Mouse (Mus musculus) cerebellum, postnatal 25 days (tissue): ENCODE results near the gene Pik3r5.

Experiments
- DNase-seq, 2 experiments: peaks; one replicate each; pipeline ENCODE4 v3.0.0; 2021; ENCODE audit warnings: mixed read lengths in 2 of 2

Pik3r5 gene

DNA sequence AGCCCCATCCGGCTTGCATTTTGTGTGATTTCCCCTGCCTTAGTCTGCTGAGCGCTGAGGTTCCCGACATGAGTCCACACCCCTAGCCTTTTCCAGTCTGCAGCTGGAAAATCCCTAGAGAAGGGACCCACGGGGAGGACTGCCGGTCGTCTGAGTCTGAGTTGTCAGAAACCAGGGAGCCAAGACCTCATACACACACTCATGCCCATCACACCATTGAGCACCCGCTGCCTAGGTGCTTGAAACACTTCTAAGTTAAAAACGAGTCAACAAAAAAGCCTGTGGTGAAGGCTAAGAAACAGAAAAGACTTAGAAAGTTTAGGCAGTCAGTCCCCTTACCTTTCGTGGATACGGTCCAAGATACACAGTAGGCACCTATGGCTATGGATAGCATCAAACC is 55.8 kb downstream of the Pik3r5 start:
- no peak for DNase-seq

DNA sequence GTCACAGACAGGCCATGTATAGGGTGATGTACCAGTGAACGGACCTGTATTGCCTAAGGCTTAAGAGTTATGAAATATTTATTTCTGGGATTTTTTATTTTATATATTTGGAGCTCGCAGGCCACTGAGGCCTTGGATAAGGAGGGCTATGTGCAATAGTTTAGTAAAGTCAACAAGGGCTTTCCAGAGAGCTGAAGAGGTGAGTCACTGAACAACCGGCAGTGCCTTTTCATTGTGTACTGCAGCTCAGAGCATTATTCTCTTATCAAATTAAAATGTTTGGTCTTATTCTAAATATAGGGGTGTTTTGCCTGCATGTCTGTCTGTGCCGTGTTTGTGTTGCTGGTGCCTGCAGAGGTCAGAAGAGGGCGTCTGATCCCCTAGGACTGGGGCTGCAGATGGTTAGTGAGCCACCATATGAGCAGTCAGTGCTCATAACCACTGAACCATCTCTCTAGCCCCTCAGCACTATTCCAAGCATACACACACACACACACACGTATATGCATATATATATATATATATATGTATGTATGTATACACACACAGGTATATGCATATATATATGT is 56.4 kb downstream of the Pik3r5 start:
- no peak for DNase-seq

DNA sequence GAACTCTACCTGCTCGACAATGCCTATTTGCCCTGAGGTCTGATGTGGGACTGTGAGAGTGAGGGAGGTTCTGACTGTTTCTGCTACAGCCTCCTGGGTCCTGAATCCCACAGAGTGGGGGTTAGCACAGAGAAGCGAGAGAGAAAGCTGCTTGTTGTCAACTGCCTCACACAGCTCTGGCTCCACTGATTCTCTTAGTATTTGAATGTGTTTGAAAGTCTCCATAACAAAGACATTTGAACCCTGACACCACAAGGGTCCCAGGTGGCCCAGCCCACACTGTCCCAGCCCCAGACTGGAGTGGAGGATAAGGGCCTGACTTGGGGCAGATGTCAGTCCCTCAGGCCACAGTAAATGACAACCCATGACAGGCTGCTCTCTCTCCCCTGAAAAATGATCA is 57.3 kb downstream of the Pik3r5 start:
- DNase-seq = no peak

DNA sequence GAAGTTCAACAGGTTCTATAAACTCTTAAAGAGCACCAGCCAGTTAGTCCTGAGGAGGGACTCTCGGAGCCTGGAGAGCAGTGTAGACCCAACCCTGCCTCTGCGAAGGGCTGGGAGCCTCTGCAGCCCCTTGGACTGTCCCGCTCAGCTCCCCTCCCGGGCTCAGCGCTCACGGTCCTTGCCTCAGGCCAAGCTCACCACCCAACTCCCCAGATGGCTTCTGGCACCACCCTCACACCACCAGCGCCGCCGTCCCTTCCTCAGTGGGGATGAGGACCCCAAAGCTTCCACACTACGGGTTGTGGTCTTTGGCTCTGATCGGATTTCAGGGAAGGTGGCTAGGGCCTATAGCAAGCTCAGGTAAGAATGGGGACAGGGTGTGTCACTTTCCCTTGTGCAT is 60.7 kb downstream of the Pik3r5 start:
- DNase-seq = no peak

DNA sequence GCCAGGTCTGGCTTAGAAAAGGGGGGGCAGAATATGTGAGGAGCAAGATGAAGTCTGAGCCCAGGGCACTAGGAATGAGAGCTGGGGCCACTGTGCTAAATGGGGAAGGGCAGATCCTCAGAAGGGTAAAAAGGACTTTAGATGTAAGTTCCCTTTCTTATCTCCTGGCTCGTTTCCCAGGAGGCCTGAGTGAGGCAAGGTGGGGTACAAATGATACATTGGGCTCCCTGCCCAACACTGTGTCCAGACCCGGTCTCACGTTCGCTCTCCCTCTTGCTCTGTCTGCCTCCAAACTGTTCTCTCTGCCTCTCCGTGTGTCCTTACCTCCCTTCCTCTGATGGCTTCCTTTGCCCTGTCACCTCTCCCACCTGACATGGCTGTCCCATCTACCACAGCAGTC is 61.8 kb downstream of the Pik3r5 start:
- no peak for DNase-seq

DNA sequence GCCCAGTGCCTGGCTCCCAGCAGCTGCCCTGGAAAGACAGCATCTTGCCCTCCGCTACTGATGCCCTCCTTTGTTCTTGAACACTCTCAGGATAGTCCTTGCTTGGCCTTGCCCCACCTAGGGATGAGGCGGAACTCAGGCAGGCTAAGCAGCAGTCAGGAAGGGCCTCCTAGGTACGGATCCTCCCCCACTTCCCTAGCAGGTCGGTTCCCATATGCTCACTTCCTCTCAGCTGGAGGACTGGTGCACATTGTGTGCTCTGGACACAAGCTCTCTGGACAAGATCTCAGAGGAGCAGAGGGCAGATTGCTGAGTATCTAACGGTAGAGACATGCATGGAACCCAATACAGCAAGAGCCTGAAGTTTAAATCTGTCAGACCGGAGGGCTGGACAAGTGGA is 65.2 kb downstream of the Pik3r5 start:
- no peak for DNase-seq

DNA sequence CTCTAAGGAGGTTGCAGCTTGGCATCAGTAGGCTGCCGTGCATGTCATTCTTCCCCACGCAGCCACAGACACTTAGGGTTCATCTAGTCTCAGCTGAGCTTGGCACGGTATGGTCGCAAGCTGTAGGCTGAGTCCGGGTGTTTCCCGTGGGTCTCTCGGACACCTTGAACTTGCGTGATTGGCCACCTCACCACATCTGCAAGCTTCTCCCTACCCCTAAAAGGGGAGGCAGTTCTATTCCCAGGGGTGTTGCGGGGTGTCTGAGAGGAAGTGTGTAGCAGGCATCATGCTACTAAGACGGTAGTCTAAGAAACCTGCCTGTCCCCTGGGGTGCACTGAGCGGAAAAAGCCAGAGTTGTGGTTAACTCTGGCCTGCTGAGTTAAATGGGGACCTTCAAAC is 66.6 kb downstream of the Pik3r5 start:
- no peak for DNase-seq

DNA sequence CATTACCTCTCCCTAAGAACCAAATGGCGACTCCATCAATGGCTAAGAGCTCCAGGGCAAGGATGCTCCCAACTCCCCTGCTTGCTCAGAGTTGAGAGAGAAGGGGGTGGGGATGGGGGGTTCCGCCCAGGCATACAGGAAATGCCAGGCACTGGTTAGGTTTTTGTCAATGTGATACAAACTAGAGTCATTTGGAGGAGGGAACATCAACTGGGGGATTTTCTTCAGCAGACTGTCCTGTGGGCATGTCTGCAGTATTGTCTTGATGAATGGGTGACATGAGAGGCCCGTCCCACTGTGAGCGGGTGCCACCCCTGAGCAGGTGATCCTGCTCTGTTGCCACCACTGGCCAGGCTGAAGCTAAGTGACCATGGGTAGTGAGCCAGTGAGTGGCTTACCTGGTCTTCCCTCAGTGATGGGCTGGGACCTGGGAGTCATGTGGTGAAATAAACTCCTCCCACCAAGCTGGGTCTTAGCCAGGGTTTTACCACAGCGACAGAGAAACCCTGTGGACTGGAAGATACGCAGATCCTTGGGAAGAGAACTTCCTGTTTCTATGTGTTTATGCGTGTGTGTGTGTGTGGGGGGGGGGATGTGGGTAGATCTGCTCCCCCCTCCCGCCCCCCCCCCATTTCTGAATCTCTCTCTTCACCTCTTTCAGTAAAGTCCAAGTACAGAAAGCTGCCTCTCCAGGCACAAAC is 67.2 kb downstream of the Pik3r5 start:
- no peak for DNase-seq

DNA sequence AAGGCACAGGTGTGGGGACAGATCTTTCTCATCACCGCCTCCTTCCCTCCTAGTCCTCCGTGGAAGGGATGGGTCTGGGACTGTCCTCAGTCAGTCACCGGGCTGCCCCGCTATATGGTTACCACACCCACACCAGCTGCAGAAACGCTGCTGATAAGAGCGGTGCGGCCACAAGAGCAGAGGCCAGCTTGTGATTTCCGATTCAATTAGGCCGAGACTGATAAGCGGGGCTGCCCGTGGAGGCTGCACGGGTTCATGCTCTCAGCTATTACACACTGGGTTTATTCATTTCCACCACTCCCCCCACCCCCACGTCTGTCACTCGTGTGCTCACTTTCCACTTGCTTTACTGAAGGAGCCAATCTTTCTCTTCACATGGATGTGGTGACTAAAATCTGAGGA is 69.0 kb downstream of the Pik3r5 start:
- DNase-seq = no peak

DNA sequence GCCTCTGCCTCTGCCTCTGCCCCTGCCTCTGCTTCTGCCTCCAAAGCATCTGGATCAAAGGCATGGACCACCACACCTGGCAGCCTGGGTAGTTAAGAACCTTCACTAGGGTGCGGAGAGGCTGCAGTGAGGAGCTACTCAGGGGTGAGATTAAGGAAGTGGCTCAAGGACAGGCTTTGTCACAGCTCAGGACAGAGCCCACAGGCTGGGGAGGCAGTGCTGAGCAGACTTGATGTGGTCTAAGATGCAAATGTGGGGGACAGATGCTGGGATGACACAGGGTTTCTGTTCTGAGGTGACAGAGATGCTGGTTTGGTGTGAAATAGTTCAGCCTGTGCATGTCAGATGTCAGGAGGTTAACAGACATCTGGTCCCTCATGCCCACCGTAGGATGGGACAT is 70.5 kb downstream of the Pik3r5 start:
- DNase-seq = no peak

DNA sequence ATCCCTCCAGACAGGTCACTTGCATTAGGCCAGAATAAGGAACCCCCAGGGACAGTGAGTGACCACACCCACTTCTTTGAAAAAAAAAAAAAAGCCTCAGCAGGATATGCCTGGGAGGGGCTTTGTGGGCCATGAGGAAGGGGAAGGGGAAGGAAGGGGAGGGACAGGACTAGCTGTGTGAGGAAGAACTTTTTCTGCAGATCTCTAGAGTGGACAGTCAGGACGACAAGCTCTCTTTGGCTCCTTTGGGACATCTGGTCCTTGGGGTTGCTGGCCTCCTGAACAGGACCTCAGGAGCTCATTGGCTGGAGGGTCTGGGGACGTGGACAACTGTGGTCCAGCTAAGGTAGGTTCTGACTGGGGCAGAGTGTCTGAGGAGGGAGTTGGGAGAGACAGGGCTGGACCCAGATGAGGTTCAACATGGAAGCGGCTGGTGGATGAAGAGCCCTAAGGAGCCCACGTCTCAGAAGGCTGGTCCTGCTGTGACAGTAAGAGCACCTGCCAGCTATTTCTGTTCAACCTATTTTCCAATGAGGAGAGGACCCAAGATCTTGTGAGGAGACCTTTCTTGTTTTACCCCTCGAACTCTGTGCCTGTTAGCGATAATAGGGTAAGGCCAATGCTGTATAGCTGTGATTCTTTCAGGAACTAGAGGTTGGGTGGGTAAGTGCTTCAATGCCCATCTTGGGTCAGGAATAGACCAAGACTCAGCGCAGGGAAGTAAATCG is 71.1 kb downstream of the Pik3r5 start, which contains the start of gene Pik3r6:
Gene Pik3r6 (plus strand): TSS at position 118 of the 728 bp plus-strand sequence.
- no peak for DNase-seq

DNA sequence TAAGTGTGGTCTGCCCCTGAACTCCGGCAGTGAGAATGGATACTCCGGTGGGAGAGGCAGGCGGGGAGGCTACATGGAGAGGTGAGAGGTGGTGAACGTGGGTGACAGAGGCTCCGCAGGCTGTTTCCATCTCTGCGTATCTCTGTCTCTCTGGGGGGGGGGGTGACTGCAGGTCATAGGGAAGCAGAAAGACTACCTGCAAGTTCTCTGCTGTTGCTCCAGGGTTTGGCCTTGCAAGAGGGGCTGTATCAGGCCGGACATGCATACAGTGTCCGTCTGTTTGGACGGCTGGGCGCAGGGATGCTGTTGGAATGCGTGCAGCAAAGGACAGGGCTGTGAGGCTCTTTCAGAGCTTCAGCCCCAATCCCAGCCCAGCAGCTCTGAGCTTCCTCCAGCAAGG is 73.0 kb downstream of the Pik3r5 start:
- no peak for DNase-seq

DNA sequence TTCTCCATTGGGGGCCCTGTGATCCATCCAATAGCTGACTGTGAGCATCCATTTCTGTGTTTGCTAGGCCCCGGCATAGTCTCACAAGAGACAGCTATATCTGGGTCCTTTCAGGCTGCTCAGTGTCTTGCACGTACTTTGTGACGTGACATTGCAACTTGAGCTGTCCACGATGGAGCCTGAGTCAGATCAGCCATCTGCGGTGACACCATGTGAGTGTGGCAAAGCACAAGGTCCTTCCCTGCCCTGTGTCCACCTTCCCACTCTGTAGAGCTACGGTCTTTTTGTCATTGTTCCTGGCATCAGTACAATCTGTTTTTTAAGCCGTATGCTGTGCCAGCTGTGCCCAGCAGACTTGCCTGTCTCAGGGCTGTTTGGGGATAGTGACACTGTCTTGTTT is 75.3 kb downstream of the Pik3r5 start:
- no peak for DNase-seq

DNA sequence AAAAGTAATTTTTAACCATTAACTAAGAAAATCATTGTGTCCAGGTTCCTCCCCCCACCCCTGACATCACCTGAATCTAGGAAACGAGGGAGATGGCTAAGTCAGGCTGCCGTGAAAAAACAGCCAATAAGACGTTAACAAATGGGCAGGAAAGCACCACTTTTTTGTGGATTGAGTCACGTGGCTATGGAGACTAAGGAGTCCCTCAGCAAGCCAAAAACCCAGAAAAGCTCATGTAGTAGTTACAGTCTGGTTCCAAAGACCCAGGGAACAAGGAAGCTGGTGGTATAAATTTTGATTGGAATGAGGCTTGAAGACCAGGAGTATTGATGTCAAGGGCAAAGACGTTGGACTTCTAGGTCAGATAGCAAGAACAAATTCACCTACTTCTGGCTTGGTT is 76.7 kb downstream of the Pik3r5 start:
- no peak for DNase-seq

DNA sequence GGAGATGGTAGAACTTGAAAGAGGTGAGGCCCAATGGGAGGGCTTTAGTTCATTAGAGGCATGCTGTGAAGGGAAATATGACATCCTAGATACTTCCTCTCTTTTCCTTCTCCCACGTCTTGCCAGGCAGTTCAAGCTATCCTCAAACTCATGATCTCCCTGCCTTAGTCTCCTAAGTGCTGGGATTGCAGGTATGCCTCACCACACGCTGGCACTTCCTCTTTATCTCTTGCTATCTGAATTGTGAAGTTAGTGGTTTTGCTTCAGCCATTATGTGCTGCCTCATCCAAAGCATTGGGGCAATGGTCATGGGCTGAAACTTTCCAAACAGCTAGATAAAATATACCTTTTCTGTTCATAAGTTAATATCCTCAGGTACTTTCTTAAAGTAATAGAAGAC is 77.3 kb downstream of the Pik3r5 start:
- no peak for DNase-seq

DNA sequence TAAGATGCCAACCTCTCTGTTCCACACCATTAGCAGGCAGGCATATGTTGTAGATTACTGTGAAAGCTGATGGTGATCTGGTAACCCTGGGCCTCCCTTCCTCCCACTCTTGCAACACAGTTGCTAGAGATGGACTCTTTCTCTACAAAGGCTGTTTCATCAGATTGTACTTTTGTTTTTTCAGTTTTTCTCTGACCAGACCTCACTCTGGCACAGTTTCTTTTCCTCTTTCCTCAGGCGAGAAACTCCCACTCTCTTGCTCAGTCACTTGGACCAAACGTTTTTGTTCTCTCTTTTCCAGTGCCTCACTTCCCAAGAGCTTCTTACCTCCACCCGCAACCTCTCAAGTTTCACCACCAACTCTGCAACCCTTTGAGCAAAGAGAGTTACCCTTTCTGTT is 82.0 kb downstream of the Pik3r5 start:
- DNase-seq = no peak

DNA sequence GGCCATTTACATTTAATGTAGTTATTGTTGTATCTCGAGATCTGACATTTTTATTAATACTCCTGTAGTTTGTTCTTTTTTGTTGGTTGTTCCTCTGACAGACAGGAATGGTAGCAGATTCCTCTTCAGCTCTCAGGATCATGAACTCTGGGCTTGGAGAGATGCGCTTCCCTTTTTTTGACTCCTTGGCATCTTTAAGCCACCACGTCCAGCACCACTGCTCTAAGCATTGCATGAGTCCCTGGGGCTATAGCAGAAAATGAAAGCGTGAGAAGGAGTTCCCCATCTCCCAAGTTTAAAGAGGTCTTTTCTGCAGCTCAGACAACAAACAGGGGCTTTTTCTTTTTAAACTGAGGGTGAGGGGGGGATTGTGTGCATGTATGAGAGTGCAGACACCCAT is 87.4 kb downstream of the Pik3r5 start:
- no peak for DNase-seq

DNA sequence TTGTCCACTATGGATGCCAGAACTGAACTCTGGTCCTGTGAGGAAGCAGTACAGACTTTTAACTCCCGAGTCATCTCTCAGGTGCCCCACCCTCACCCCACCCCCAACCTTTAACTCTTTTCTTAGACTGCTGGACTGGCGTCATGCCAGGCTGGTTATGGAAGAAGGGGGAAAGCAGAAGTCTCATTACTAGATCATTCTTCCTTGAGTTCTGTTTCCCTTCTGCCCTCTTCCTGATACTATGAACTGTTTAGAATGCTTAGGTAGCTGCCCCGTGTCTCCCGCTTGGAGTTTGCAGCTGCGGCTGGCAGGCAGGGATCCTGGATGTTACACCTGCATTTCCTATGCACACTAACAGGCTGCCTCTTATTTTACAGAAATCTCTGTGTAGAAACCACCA is 87.9 kb downstream of the Pik3r5 start:
- DNase-seq = no peak

DNA sequence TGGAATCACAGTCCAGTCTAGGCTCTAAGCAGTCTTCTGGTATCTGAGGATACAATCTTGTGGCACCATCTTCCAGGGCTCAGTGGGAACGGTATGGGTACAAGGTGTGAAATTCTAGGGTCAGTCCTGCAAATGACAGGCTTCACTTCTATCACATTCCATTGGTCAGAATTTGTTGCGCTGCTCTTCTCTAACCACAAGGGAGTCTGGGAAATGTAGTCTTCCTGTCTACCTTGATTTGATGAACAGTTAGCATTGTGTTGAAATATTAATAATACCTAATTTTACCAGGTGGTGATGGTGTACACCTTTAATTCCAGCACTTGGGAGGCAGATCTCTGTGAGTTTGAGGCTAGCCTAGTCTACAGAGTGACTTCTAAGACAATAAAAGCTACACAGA is 88.5 kb downstream of the Pik3r5 start:
- no peak for DNase-seq

DNA sequence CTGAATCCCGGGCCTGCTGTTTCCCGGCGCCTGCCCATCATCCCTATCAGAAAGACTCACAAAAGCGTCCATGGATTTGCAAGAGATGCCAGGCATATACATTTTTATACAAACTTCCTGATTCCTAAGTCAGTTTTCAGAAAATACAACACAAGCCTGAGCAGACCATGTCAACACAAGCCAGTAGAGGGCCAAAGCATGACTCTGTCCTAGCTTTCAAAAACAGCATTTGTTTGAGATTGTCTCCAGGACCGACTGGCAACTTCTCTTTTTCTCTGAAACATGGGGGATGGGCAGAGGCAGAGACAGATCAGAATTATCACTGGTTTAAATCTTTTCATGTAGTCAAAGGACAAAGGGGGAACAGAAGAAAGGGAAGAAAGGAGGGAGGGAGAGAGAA is 89.4 kb downstream of the Pik3r5 start:
- DNase-seq = no peak

DNA sequence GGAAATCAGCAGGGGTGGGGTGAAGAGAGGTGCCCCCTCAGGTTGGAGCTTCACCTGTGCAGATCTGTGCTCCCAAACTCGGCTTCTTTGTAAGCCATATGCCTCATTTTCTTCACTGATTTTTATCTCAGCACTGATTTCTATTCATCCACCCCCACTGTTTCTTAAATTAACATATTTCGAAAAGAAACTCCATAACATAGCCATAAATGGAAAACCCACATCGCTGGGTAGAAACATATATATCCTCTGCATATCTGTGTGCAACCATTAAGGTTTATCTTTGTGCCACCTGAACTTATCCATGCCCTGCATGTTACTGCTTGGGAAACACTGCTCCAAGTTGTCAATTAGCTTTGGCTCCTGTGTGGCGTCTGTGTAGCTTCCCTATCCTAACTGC is 94.5 kb downstream of the Pik3r5 start:
- no peak for DNase-seq

DNA sequence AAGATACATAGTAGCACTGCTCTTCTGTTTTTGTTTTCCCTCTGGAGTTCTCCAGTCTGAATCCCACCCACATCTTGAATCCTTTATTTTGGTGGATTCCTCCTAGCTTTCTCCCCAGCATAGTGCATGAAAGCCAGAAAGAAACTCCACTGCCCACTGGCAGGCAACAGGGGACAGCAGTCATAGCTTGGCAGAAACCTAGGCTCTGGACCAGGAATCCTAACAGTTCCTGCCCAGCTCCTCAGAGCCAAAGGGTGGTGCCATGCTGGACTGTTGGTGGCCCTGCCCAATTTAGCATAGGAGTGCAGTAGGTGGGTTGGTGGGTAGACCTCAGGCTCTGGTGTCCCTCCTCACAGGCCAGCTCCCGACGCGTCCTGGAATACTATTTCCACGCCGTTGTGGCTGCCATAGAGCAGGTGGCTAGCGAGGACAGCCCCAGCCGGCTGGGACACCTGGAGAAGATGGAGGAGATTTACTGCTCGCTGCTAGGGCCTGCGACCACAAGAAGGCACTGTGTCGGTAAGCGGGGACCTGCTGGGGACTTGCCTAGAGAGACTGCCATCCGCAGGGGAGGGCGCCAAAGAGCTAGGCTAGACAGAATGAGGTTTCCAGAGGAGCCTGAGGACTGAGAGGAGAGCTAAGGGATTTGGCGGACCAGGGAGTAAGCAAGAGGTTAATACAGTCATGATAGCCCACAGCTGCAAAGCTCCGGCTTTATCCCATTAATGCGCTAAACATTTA is 99.3 kb downstream of the Pik3r5 start:
- DNase-seq = peak; percentile 74 to 82

DNA sequence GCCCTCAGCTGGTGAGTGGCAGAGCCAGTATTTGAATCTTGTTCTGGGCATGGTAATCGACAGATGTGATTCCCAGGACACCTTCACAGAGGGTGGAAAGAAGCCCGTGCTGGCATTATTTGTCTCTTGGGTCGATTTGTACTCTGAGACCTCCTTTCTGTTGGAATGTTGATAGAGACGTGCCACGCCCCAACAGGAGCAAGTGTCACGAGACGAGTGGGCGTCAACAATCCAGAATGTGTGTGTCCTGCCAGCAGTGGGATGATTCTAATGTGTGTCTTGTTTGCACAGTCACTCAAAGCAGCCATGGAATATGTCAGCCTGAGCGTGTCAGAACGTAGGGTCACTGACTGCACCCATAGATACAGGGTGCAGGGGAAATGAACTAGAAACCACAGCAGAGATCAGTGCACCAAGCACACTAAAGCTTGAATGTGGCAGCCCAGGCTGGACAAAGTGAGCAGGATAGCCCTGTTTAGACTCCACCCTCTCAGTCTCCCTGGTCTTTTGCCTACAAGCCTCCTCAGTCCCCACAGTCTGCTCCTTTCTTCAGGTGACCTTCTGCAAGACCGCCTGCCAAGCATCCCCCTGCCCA is 100.1 kb downstream of the Pik3r5 start:
- DNase-seq = no peak
